Comparison of ENCODE assay signal across 23 mouse cellular contexts in genomic region chr15:88675998-88676397, GRCm38 (mm10). TPM values are rescaled to one million over a fixed set of nuclear protein-coding genes. Genes with fewer than 3 reads are reported as not detected.
A peak's percentile ranks its signal among the peaks of the same experiment; 100 is the strongest.
DNase-seq lines count a peak whose midpoint lies in the region; ATAC-seq and TF ChIP-seq lines count a peak whose summit lies in the region.
"Had no signal": no experiment of that assay in that cellular context is flagged by ENCODE, and none has a peak within 500 bp of the region (broad histone marks: within the 10 kb centered on the region; RNA-seq: fewer than 3 reads in every experiment).

No protein-coding gene starts in this region.

- no peaks in the 10 kb centered on the region for H3K9me3 ChIP-seq in embryonic facial prominence, embryonic 14.5 days (ENCODE audit: control insufficient read depth, low read length)
- H3K9me3 ChIP-seq in embryonic facial prominence, embryonic 10.5 days = no peaks in the 10 kb centered on the region
- H3K9me3 ChIP-seq in midbrain, postnatal 0 days (ENCODE audit: low read length) = no peaks in the 10 kb centered on the region
- no peaks in the 10 kb centered on the region for H3K9me3 ChIP-seq in midbrain, embryonic 15.5 days
- H3K9me3 ChIP-seq in hindbrain, embryonic 14.5 days (ENCODE audit: control insufficient read depth, low read length) = no peaks in the 10 kb centered on the region
- H3K9me3 ChIP-seq in neural tube, embryonic 14.5 days (ENCODE audit: control insufficient read depth, low read length) = no peaks in the 10 kb centered on the region
- H3K9me3 ChIP-seq in intestine, postnatal 0 days (ENCODE audit: control insufficient read depth) = no peaks in the 10 kb centered on the region
- H3K9me3 ChIP-seq: embryonic facial prominence, embryonic 15.5 days; forebrain, embryonic 10.5 days; forebrain, embryonic 15.5 days; G1E; heart, embryonic 12.5 days had no signal

- no peaks in the 10 kb centered on the region for H3K4me1 ChIP-seq in embryonic facial prominence, embryonic 14.5 days (ENCODE audit: control insufficient read depth, insufficient read depth, low read length)
- peaks cover 5% of the 10 kb centered on the region for H3K4me1 ChIP-seq in embryonic facial prominence, embryonic 10.5 days
- H3K4me1 ChIP-seq in midbrain, postnatal 0 days (ENCODE audit: insufficient read depth, low read length) = no peaks in the 10 kb centered on the region
- H3K4me1 ChIP-seq in midbrain, embryonic 15.5 days = no peaks in the 10 kb centered on the region
- H3K4me1 ChIP-seq in hindbrain, embryonic 14.5 days (replicated peaks; ENCODE audit: control insufficient read depth, insufficient read depth, low read length) = peaks cover 5% of the 10 kb centered on the region; the same call in 1 of the 2 replicates
- no peaks in the 10 kb centered on the region for H3K4me1 ChIP-seq in neural tube, embryonic 14.5 days (ENCODE audit: control insufficient read depth, insufficient read depth, low read length)
- H3K4me1 ChIP-seq in intestine, postnatal 0 days (replicated peaks; ENCODE audit: control insufficient read depth, insufficient read depth, low read length) = no peaks in the 10 kb centered on the region
- H3K4me1 ChIP-seq: embryonic facial prominence, embryonic 15.5 days; forebrain, embryonic 10.5 days; forebrain, embryonic 15.5 days had no signal

- no peak overlapping the region for H3K4me3 ChIP-seq in embryonic facial prominence, embryonic 14.5 days (ENCODE audit: low read depth, low read length)
- H3K4me3 ChIP-seq in embryonic facial prominence, embryonic 10.5 days = no peak overlapping the region
- no peak overlapping the region for H3K4me3 ChIP-seq in midbrain, postnatal 0 days (ENCODE audit: low read depth, low read length)
- H3K4me3 ChIP-seq in midbrain, embryonic 15.5 days = no peak overlapping the region
- no peak overlapping the region for H3K4me3 ChIP-seq in hindbrain, embryonic 14.5 days (replicated peaks; ENCODE audit: low read length)
- H3K4me3 ChIP-seq in neural tube, embryonic 14.5 days (ENCODE audit: low read depth, low read length) = no peak overlapping the region
- no peak overlapping the region for H3K4me3 ChIP-seq in intestine, postnatal 0 days (ENCODE audit: low read depth, low read length)
- H3K4me3 ChIP-seq: embryonic facial prominence, embryonic 15.5 days; erythroblast, embryonic 14.5 days; forebrain, embryonic 10.5 days; forebrain, embryonic 15.5 days; heart, embryonic 12.5 days had no signal

- no peak overlapping the region for H3K9ac ChIP-seq in embryonic facial prominence, embryonic 14.5 days (ENCODE audit: low read depth, low read length)
- H3K9ac ChIP-seq in midbrain, postnatal 0 days (replicated peaks; ENCODE audit: low read length, poor library complexity, severe bottlenecking) = no peak overlapping the region
- no peak overlapping the region for H3K9ac ChIP-seq in midbrain, embryonic 15.5 days
- H3K9ac ChIP-seq in hindbrain, embryonic 14.5 days = no peak overlapping the region
- no peak overlapping the region for H3K9ac ChIP-seq in neural tube, embryonic 14.5 days (replicated peaks; ENCODE audit: low read depth, low read length)
- no peak overlapping the region for H3K9ac ChIP-seq in intestine, postnatal 0 days (ENCODE audit: low read depth, low read length)
- H3K9ac ChIP-seq: embryonic facial prominence, embryonic 15.5 days; forebrain, embryonic 15.5 days; heart, embryonic 12.5 days had no signal

- no peak overlapping the region for H3K27ac ChIP-seq in embryonic facial prominence, embryonic 14.5 days (replicated peaks; ENCODE audit: low read depth, low read length)
- H3K27ac ChIP-seq in embryonic facial prominence, embryonic 10.5 days (replicated peaks) = no peak overlapping the region
- H3K27ac ChIP-seq in midbrain, postnatal 0 days (ENCODE audit: low read depth, low read length) = no peak overlapping the region
- no peak overlapping the region for H3K27ac ChIP-seq in midbrain, embryonic 15.5 days
- H3K27ac ChIP-seq in hindbrain, embryonic 14.5 days = no peak overlapping the region
- no peak overlapping the region for H3K27ac ChIP-seq in neural tube, embryonic 14.5 days (ENCODE audit: low read depth, low read length)
- no peak overlapping the region for H3K27ac ChIP-seq in intestine, postnatal 0 days (ENCODE audit: low read depth, low read length)
- H3K27ac ChIP-seq: embryonic facial prominence, embryonic 15.5 days; forebrain, embryonic 10.5 days; forebrain, embryonic 15.5 days had no signal

- no peaks in the 10 kb centered on the region for H3K27me3 ChIP-seq in embryonic facial prominence, embryonic 14.5 days (replicated peaks; ENCODE audit: control insufficient read depth, insufficient read depth, low read length)
- no peaks in the 10 kb centered on the region for H3K27me3 ChIP-seq in embryonic facial prominence, embryonic 10.5 days (replicated peaks; ENCODE audit: low read depth, poor library complexity, severe bottlenecking)
- no peaks in the 10 kb centered on the region for H3K27me3 ChIP-seq in midbrain, postnatal 0 days (ENCODE audit: insufficient read depth, low read length)
- no peaks in the 10 kb centered on the region for H3K27me3 ChIP-seq in midbrain, embryonic 15.5 days (replicated peaks)
- no peaks in the 10 kb centered on the region for H3K27me3 ChIP-seq in hindbrain, embryonic 14.5 days (ENCODE audit: control insufficient read depth, insufficient read depth, low read length)
- no peaks in the 10 kb centered on the region for H3K27me3 ChIP-seq in neural tube, embryonic 14.5 days (ENCODE audit: control insufficient read depth, insufficient read depth, low read length)
- H3K27me3 ChIP-seq in intestine, postnatal 0 days (replicated peaks; ENCODE audit: control insufficient read depth, insufficient read depth, low read length) = no peaks in the 10 kb centered on the region
- H3K27me3 ChIP-seq: embryonic facial prominence, embryonic 15.5 days; forebrain, embryonic 15.5 days; heart, embryonic 12.5 days had no signal

- intact Hi-C loops in heart, postnatal 14 days (cut with DNase I) = no loop called here

- peak; percentile 9; the same call in 1 of the 2 replicates for ATAC-seq in embryonic facial prominence, embryonic 14.5 days (ENCODE audit: low read depth)
- ATAC-seq in midbrain, postnatal 0 days (ENCODE audit: low FRiP score) = no peak
- ATAC-seq in midbrain, embryonic 15.5 days (replicated peaks) = no peak
- ATAC-seq in hindbrain, embryonic 14.5 days (ENCODE audit: low FRiP score) = peak; percentile 70
- peak; percentile 66; the same call in 1 of the 2 replicates for ATAC-seq in neural tube, embryonic 14.5 days (ENCODE audit: low read depth)
- no peak for ATAC-seq in intestine, postnatal 0 days
- ATAC-seq: CD4-positive, CD25-positive, alpha-beta regulatory T cell, adult 4 months; forebrain, embryonic 15.5 days; intestine, embryonic 16.5 days had no signal

- no peak overlapping the region for H3K4me2 ChIP-seq in embryonic facial prominence, embryonic 14.5 days (ENCODE audit: low read depth, low read length)
- H3K4me2 ChIP-seq in midbrain, postnatal 0 days (ENCODE audit: low read depth, low read length, poor library complexity, severe bottlenecking) = no peak overlapping the region
- no peak overlapping the region for H3K4me2 ChIP-seq in midbrain, embryonic 15.5 days
- H3K4me2 ChIP-seq in hindbrain, embryonic 14.5 days (replicated peaks) = no peak overlapping the region
- no peak overlapping the region for H3K4me2 ChIP-seq in neural tube, embryonic 14.5 days (ENCODE audit: low read depth, low read length)
- no peak overlapping the region for H3K4me2 ChIP-seq in intestine, postnatal 0 days (replicated peaks; ENCODE audit: low read depth)
- H3K4me2 ChIP-seq: embryonic facial prominence, embryonic 15.5 days; forebrain, embryonic 15.5 days; heart, embryonic 12.5 days had no signal

- H3K36me3 ChIP-seq in embryonic facial prominence, embryonic 14.5 days (ENCODE audit: control insufficient read depth, insufficient read depth, low read length) = no peaks in the 10 kb centered on the region
- H3K36me3 ChIP-seq in embryonic facial prominence, embryonic 10.5 days (replicated peaks) = no peaks in the 10 kb centered on the region
- H3K36me3 ChIP-seq in midbrain, postnatal 0 days (ENCODE audit: insufficient read depth, low read length) = no peaks in the 10 kb centered on the region
- H3K36me3 ChIP-seq in midbrain, embryonic 15.5 days (replicated peaks) = no peaks in the 10 kb centered on the region
- no peaks in the 10 kb centered on the region for H3K36me3 ChIP-seq in hindbrain, embryonic 14.5 days (replicated peaks; ENCODE audit: control insufficient read depth, insufficient read depth)
- no peaks in the 10 kb centered on the region for H3K36me3 ChIP-seq in neural tube, embryonic 14.5 days (ENCODE audit: control insufficient read depth, insufficient read depth, low read length)
- H3K36me3 ChIP-seq in intestine, postnatal 0 days (ENCODE audit: control insufficient read depth, insufficient read depth) = no peaks in the 10 kb centered on the region
- H3K36me3 ChIP-seq: embryonic facial prominence, embryonic 15.5 days; forebrain, embryonic 10.5 days; forebrain, embryonic 15.5 days; G1E; heart, embryonic 12.5 days had no signal

- no peak for TF ChIP-seq CTCF in midbrain, postnatal 0 days (IDR thresholded peaks at IDR 0.05)
- TF ChIP-seq CTCF in intestine, postnatal 0 days (IDR thresholded peaks at IDR 0.05; ENCODE audit: low read depth) = no peak

- 67% methylated on average over 5 of the region's 5 CpGs for whole genome bisulfite sequencing in embryonic facial prominence, embryonic 14.5 days
- 82% methylated on average over 5 of the region's 5 CpGs for WGBS in embryonic facial prominence, embryonic 10.5 days
- 76% methylated on average over 5 of the region's 5 CpGs for WGBS in midbrain, postnatal 0 days
- WGBS in midbrain, embryonic 15.5 days = 70% methylated on average over 5 of the region's 5 CpGs
- 56% methylated on average over 5 of the region's 5 CpGs for WGBS in hindbrain, embryonic 14.5 days
- WGBS in neural tube, embryonic 14.5 days = 70% methylated on average over 5 of the region's 5 CpGs
- WGBS in intestine, postnatal 0 days = 79% methylated on average over 5 of the region's 5 CpGs

- no peak for DNase-seq in embryonic facial prominence, embryonic 14.5 days (ENCODE audit: low spot score)
- no peak for DNase-seq in embryonic facial prominence, embryonic 10.5 days (ENCODE audit: low spot score)
- DNase-seq in midbrain, postnatal 0 days (ENCODE audit: low spot score) = peak; percentile 42
- DNase-seq in hindbrain, embryonic 14.5 days (ENCODE audit: low spot score) = no peak
- no peak for DNase-seq in heart, postnatal 14 days
- DNase-seq: adrenal gland, postnatal 10 days; B cell, adult 2 months; cerebellum, adult 18-20 months; cerebellum, adult 9-11 months; cerebellum, postnatal 36 days; gastrocnemius, postnatal 14 days; heart, postnatal 36 days had no signal

RNA-seq across cellular contexts. Expression of gene Brd1, which starts 58.0 kb away (rescaled TPM):
- 22.2 and 23.0 TPM in 2 replicates for polyA plus RNA-seq in embryonic facial prominence, embryonic 14.5 days (2014; fragmentation: Nextera tagmentation; extraction: Ambion mirVana)
- polyA plus RNA-seq in embryonic facial prominence, embryonic 10.5 days (2016; fragmentation: Nextera tagmentation; extraction: Ambion mirVana) = 22.2 and 23.5 TPM in 2 replicates
- total RNA-seq in midbrain, postnatal 0 days (2014; rRNA removed) = 42.2 and 51.4 TPM in 2 replicates
- 9.7 and 11.7 TPM in 2 replicates for polyA plus RNA-seq in midbrain, postnatal 0 days (2015; fragmentation: Nextera tagmentation; extraction: Ambion mirVana)
- polyA plus RNA-seq in midbrain, embryonic 15.5 days (2015; fragmentation: Nextera tagmentation; extraction: Ambion mirVana) = 20.8 and 21.1 TPM in 2 replicates
- 20.3 and 20.8 TPM in 2 replicates for polyA plus RNA-seq in hindbrain, embryonic 14.5 days (2014; fragmentation: Nextera tagmentation; extraction: Ambion mirVana)
- 20.2 and 22.2 TPM in 2 replicates for polyA plus RNA-seq in neural tube, embryonic 14.5 days (2014; fragmentation: Nextera tagmentation; extraction: Ambion mirVana)
- 10 to 100 TPM; 35.1 to 35.8 TPM for total RNA-seq in heart, postnatal 14 days (2021)
- polyA plus RNA-seq in intestine, postnatal 0 days (2015; fragmentation: Nextera tagmentation; extraction: Ambion mirVana) = 11.4 and 13.3 TPM in 2 replicates

Comparison
In these comparisons a context has a peak if more than half of its experiments do, and no peak if none do; other contexts are left out.
1. ATAC-seq: peak in embryonic facial prominence, embryonic 14.5 days (single experiment), hindbrain, embryonic 14.5 days (single experiment) and neural tube, embryonic 14.5 days (single experiment); none in midbrain, postnatal 0 days (single experiment), midbrain, embryonic 15.5 days (single experiment) and intestine, postnatal 0 days (single experiment).